Mouse (Mus musculus): ENCODE results near the gene Nme8.

Gene Nme8

GRCm38 (mm10) chr13:19697790-19698189 lies at the start of gene Nme8:
Gene Nme8, minus strand, starts transcription at chr13:19697794.
- 38% methylated on average over 7 of the region's 7 CpGs for WGBS

DNA sequence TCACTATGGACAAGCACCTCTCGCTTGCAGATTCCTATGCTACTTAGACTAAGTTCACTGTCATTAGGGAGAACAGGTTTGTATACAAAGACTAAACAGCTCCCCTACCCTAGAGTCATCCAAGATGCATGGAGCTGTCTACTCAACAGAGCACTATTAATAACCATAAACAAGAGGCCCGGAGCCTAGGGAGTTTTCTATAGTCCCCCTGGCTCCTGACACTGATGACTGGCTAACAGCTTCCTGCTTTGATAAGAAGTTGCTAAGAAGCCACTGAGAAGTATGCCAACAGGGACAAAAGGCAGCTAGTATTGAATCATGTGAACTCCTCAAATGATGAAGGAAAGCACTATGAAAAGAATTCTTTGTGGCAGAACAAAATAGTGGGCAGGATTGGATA lies 48.1 kb upstream of the Nme8 start:
- 51% methylated on average over 2 of the region's 2 CpGs for WGBS

- WGBS = 82% methylated on average over 5 of the region's 5 CpGs
Observed at GRCm38 (mm10) chr13:19744536-19744935, 46.9 kb upstream of the Nme8 start.

- WGBS = 46% methylated on average over 5 of the region's 5 CpGs
Observed at GRCm38 (mm10) chr13:19734597-19734996, 37.0 kb upstream of the Nme8 start.

DNA sequence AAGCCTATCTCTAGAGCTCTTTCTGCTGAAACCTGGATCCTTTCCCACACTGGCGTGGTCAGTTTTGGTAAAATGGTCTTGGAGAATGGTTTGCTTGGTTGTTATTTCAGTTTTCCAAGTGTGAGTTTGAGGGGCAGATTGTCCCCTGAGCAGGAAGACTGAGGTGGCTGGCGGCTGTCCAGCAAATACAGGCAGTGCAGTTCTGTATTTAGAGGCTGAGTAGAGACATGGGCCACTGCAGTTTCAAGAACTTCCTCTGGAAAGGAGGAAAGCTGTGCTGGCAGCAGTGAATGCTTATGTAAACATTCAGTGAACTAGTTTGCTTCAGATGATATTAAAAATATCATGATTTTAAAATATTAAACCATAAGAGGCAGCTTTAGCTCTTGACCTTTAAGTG lies 33.2 kb upstream of the Nme8 start:
- WGBS = 74% methylated on average over 2 of the region's 2 CpGs

GRCm38 (mm10) chr13:19718954-19719353 lies 21.4 kb upstream of the Nme8 start:
- 46% methylated on average over 5 of the region's 5 CpGs for WGBS

- WGBS = 72% methylated on average over 2 of the region's 2 CpGs
Observed at GRCm38 (mm10) chr13:19717201-19717600, 19.6 kb upstream of the Nme8 start.

- 44% methylated on average over 4 of the region's 4 CpGs for WGBS
Observed at GRCm38 (mm10) chr13:19703806-19704205, 6.2 kb upstream of the Nme8 start.

GRCm38 (mm10) chr13:19701443-19702078 lies 4.0 kb upstream of the Nme8 start:
- WGBS = 23% methylated on average over 11 of the region's 11 CpGs

- WGBS = 82% methylated on average over 4 of the region's 4 CpGs
Observed at GRCm38 (mm10) chr13:19700733-19701442, 3.3 kb upstream of the Nme8 start.

DNA sequence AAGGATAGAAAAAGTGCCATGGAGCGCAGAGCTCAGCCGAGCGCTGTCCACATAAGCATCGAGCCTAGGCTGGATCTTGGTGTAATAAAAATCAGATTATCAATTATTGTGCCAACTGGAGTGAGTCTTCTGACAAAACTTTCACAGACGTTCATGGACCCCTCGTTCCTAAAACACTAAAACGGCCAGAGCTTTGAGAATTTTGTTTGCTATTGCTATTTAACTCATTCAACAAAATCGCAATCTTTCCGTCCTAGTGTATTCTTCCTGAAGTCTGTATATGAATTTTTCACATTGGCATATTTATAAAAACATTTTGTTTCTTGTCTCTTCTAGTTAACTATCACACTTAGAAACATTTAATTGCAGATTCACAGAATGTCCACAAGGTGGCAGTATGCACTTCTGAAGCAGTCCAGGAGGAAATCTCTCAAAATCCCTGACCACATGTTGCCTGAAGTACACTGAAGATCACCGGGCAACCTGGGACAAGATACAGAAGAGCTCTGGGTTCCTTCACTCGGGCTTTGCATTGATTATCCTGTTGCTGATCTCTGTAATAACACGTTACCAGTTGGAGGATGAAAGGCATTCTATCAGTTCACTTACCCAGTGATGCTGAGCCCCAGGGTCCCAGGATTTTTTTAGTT lies 1.1 kb upstream of the Nme8 start:
- 28% methylated on average over 12 of the region's 12 CpGs for WGBS

GRCm38 (mm10) chr13:19690417-19690816 lies 7.2 kb downstream of the Nme8 start:
- 91% methylated on average over 6 of the region's 6 CpGs for WGBS

- 55% methylated on average over 3 of the region's 3 CpGs for WGBS
Observed at GRCm38 (mm10) chr13:19689971-19690370, 7.6 kb downstream of the Nme8 start.

DNA sequence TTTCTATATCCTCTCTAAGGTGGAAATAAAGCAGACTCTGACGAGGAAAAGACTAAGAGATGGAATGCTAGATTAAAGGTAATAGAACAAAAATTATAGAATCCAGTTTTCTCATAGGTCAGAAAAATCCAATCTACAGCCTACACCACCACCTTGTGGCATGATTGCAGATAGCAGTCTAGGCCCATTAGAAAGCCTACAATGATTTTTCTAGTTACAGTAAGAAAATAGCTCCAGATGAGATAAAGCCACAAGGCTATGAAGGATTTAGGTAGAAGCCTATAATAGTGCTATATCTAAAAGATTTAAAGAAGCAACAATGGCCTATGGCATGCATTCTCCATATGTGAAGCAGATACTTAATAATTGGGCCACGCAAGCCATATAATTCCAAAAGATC lies 13.6 kb downstream of the Nme8 start:
- WGBS = 54% methylated on average over 2 of the region's 2 CpGs

GRCm38 (mm10) chr13:19682879-19683640 lies 14.5 kb downstream of the Nme8 start:
- 56% methylated on average over 8 of the region's 8 CpGs for WGBS

DNA sequence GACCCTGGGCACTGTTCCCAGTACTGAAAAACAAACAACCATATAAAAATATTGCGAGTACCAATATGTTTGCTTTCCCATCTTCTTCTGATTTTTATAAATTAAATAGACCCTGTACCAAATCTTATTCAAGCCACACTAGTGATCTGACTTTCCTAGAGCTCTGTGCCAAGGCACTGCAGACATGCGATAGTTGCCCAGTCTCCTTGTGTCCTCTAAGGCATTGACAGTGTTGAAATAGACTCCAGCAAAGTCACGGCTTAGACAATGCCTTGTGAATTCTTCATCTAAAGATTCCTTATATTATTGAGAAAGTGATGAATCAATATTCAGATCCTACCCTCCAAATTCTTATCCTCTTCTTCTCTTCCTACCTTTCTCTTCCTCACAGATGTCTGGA lies 23.6 kb downstream of the Nme8 start:
- 65% methylated on average over 3 of the region's 3 CpGs for WGBS

GRCm38 (mm10) chr13:19668355-19669140 lies 29.0 kb downstream of the Nme8 start:
- 48% methylated on average over 4 of the region's 4 CpGs for WGBS

DNA sequence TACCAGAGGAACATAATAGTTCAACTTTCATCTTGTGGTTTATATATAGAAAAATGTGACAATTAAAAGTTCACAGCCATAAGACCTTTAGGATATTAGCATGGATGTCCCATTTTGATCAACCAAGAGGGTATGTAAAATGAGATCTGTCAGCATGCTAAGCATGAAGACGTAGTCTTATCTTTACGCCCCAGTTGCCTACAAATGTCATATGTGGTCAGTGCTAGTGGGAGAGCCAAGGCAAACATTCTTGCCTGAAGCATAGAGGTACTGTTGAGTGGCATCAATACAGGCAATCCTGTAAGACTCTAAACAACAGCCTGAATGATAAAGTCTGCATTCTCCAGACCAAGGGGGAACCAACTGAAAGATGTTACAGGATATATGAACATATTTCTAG lies 45.2 kb downstream of the Nme8 start:
- 95% methylated on average over 2 of the region's 2 CpGs for WGBS

DNA sequence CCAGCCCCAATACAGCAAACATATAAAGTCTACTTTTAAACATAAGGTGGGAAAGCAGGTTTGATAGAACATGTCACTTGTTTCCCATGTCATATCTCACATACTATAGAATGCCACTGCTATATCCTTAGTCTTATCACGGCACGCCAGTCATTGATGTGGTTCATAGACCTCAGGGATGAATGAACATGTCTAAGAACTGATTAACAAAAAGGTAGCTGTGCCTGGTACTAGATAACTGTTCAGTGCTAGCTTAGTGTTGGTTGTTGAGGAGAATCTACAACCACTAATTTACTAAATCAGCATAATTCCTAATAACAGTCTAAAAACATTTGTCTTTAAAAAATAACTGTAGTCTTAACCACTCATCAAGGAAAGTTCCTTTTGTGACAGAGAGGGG lies 47.8 kb downstream of the Nme8 start:
- 98% methylated on average over 2 of the region's 2 CpGs for WGBS

DNA sequence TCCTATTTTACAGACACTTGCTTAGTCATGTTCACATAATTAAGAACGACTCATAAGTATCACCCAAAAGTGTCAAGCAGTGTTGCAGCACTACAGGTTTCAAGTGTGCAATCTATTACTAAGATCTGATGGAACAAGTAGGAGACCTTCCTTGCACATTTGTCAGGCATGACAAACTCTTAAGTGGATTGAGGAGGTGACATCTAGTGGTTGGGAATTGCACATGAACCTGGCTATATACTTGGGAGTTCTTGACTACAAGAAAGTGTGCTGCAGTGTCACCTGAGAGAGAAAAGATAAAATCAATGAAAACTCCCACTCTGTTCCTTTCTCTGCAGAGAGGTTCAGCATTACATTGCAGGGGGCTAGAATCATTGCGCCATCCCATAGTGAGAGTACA lies 53.4 kb downstream of the Nme8 start:
- 70% methylated on average over 2 of the region's 2 CpGs for WGBS

GRCm38 (mm10) chr13:19643519-19643918 lies 54.1 kb downstream of the Nme8 start:
- WGBS = 85% methylated on average over 1 of the region's 1 CpGs
